Mouse (Mus musculus) thymus, adult 2 months (tissue): ENCODE data around the gene H13.

Experiments
- CTCF ChIP-seq: fragments of 200-500 bp; IDR thresholded peaks from 2 replicates; pipeline ENCODE4 v1.5.1; 2012; ENCODE audit warnings: mild to moderate bottlenecking, control low read depth, low read length, moderate library complexity, borderline replicate concordance; ENCODE audit not compliant: control insufficient read depth, poor library complexity, insufficient read depth; ENCODE audit errors: extremely low read depth
- POLR2A ChIP-seq: fragments of 200-500 bp; IDR thresholded peaks from 2 replicates; pipeline ENCODE4 v1.6.1; 2012; ENCODE audit warnings: mild to moderate bottlenecking, low read length, control low read depth, moderate library complexity; ENCODE audit not compliant: control insufficient read depth, poor library complexity, insufficient read depth; ENCODE audit errors: extremely low read depth

DNA sequence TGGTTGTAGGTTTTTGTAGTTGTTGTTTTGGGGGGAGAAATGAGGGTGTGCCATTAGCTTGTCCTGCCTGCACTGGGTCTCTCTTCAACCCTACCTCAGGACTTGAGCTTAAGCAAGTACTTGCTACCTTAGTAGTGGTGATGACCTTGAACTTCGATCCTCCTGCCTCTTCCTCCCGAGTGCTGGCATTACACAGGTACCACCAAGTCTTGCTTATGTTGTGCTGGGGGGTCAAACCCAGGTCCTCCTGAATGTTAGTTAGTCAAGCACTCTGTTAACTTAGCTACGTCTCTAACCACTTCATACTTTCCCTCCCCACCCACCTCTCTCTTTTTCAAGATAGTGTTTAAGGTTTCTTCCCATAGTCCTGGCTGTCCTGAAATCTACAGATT lies 55.1 kb downstream of the H13 start:
- TF ChIP-seq CTCF (no peak), POLR2A (no peak)
